Mouse (Mus musculus) C2C12 (cell line): Measurements from ENCODE around the gene Tjap1.

ENCODE experiments used
- CTCF ChIP-seq: IDR thresholded peaks from one replicate; pipeline ENCODE4 v1.5.1; 2011; ENCODE audit not compliant: control insufficient read depth, insufficient read depth, insufficient read length
- MYOD1 ChIP-seq: IDR thresholded peaks from one replicate; pipeline ENCODE4 v1.6.1; 2011; ENCODE audit warnings: low read depth; ENCODE audit not compliant: control insufficient read depth, insufficient read length
- USF1 ChIP-seq: IDR thresholded peaks from one replicate; pipeline ENCODE4 v1.6.1; 2011; ENCODE audit warnings: low read depth, mild to moderate bottlenecking, control low read depth, moderate library complexity

GRCm38 (mm10) chr17:46237079-46237478 lies 45.7 kb downstream of the Tjap1 start:
- TF ChIP-seq USF1 (no peak), MYOD1 (no peak), CTCF (no peak)
